Mouse (Mus musculus): ENCODE data around the gene Gm21870.
"Not testable (repeated sequence)": the region's sequence is repeated elsewhere in the genome, so short reads cannot be mapped to it uniquely, and the experiment has no call there.

The Gm21870 gene

GRCm38 (mm10) chrX:33986716-33987115 lies at the start of gene Gm21870:
Gm21870 (minus strand) TSS chrX:33986816.
- DNase-seq (ENCODE audit: low spot score in 2 of 2): not testable (repeated sequence)

GRCm38 (mm10) chrX:33956440-33956839 lies 30.2 kb downstream of the Gm21870 start, which contains the start of gene Btbd35f6:
Btbd35f6 (minus strand) TSS chrX:33956540.
- not testable (repeated sequence) for DNase-seq (ENCODE audit: low spot score in 2 of 2)

All from spleen, postnatal 10 days (tissue).